Mouse (Mus musculus) stomach, postnatal 0 days (tissue): ENCODE data around the gene Topaz1.
A peak's percentile ranks its signal among the peaks of the same experiment; 100 is the strongest.

ENCODE experiments used
- CTCF ChIP-seq: IDR thresholded peaks from 2 replicates; pipeline ENCODE4 v1.5.1; 2016; ENCODE audit warnings: antibody characterized with exemption, low read depth, mild to moderate bottlenecking, moderate library complexity
- EP300 ChIP-seq: optimal IDR thresholded peaks from 2 replicates; pipeline ENCODE3; 2016; ENCODE audit warnings: antibody characterized with exemption

DNA sequence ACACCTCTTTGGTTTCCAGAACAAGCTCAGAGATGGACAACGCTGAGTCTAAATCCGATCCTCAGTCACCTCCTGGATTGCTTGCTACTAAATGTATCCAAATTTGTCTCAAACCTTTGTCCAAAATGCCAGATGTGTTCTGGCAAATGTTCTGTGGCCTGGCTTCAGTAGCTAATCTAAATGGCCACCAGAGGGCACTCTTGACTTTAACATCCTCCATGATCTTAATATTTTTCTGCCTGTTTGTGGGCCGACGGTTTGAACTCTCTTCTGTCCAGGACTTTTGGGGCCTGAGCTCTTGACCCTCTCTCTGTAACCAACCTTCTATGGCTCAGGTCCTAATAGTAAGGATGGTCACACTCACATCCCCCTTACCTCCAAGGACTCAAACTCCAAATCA, 10.4 kb upstream of the Topaz1 start:
- TF ChIP-seq CTCF (peak; percentile 85), EP300 (no peak)
